ENCODE assay signal across 19 mouse cellular contexts in the genomic region with DNA sequence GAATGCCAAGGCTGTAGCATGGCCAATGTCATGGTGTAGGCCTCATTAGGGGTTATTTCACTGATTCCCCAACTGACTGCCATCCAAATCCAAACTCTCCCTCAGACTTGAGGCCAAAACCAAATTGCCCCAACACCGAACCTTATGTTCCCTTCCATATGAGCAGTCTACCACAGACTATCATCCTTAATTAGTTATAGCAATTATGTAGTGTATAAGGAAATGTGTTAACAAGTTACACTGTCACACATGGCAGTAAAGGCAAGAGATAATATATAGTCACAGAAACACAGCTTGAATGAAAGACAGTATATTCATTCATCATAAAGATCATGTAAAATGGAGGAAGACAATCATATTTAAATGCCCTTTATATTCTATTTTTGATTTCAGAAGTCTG. TPM values are rescaled to one million over a fixed set of nuclear protein-coding genes. Genes with fewer than 3 reads are reported as not detected.
"Had no signal": no experiment of that assay in that cellular context is flagged by ENCODE, and none has a peak within 500 bp of the region (broad histone marks: within the 10 kb centered on the region; RNA-seq: fewer than 3 reads in every experiment).

No protein-coding gene starts in this region.

- H3K9me3 ChIP-seq: midbrain, embryonic 10.5 days; neural tube, embryonic 13.5 days; neural tube, embryonic 15.5 days had no signal

- H3K9ac ChIP-seq: lung, embryonic 14.5 days; neural tube, embryonic 13.5 days; neural tube, embryonic 15.5 days had no signal

- H3K27ac ChIP-seq: midbrain, embryonic 10.5 days; neural tube, embryonic 13.5 days; neural tube, embryonic 15.5 days had no signal

- DNase-seq: lung, adult 18-20 months; lung, embryonic 14.5 days; lung, postnatal 10 days; lung, postnatal 4 days; midbrain, embryonic 14.5 days; retina, postnatal 1 day; right cerebral cortex, adult 18-20 months; right cerebral cortex, postnatal 25 days; right cerebral cortex, postnatal 4 days; spleen, adult 18-20 months; thymus, adult 18-20 months; thymus, postnatal 14 days; thymus, postnatal 36 days had no signal

- H3K4me1 ChIP-seq: midbrain, embryonic 10.5 days; neural tube, embryonic 13.5 days; neural tube, embryonic 15.5 days had no signal

- ATAC-seq: midbrain, embryonic 16.5 days had no signal

- H3K4me2 ChIP-seq: lung, embryonic 14.5 days; neural tube, embryonic 13.5 days; neural tube, embryonic 15.5 days had no signal

- H3K36me3 ChIP-seq: midbrain, embryonic 10.5 days; neural tube, embryonic 13.5 days; neural tube, embryonic 15.5 days had no signal

- H3K4me3 ChIP-seq: midbrain, embryonic 10.5 days; myocyte; neural tube, embryonic 13.5 days; neural tube, embryonic 15.5 days had no signal

- H3K27me3 ChIP-seq: neural tube, embryonic 13.5 days; neural tube, embryonic 15.5 days had no signal

RNA-seq across cellular contexts. Expression of a gene that starts 17.7 kb away (rescaled TPM):
- total RNA-seq: megakaryocyte-erythroid progenitor cell, adult 5-6 weeks had no signal
